Mouse (Mus musculus): ENCODE measurements around the gene Prl7b1.

GRCm38 (mm10) chr13:27582071-27582470, 28.3 kb downstream of the Prl7b1 start, which contains the start of gene Prl8a1:
- no peak for TF ChIP-seq ZC3H11A (IDR thresholded peaks at IDR 0.05; ENCODE audit: borderline replicate concordance, low read depth, low read length)
- TF ChIP-seq ZNF384 (IDR thresholded peaks at IDR 0.05; ENCODE audit: low read depth, low read length) = no peak
- no peak for TF ChIP-seq MAFK (IDR thresholded peaks at IDR 0.05; ENCODE audit: insufficient read depth, low read depth, low read length)
- TF ChIP-seq CHD2 (IDR thresholded peaks at IDR 0.05; ENCODE audit: low read depth, low read length) = no peak
- TF ChIP-seq HCFC1 (IDR thresholded peaks at IDR 0.05; ENCODE audit: borderline replicate concordance, insufficient read depth, low read length) = no peak
